Mouse (Mus musculus): ENCODE data around the gene B230118H07Rik. TPM values are rescaled to one million over a fixed set of nuclear protein-coding genes. Genes with fewer than 3 reads are reported as not detected.

The B230118H07Rik gene
- polyA plus RNA-seq, 2 experiments, result 4.8 to 21.3 TPM

DNA sequence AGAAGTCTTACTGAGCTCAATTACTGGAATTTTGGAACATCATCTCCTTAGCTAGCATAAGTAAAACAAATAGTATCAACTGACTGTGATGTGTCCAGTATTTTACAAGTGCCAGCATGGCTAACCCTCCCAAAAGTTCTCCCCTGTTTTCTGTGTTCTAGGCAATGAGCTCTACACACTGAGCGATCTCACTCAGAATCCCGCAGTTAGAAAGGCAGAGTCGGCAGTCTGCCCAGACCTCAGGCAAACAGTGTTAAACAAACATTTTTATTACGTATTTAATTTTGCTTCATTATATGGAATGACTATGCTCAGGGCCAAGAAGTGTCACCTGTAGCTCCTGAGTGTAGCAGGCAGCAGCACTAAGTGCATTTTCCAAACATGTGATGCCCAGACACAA lies 72.1 kb downstream of the B230118H07Rik start:
- Histone ChIP-seq H3K27ac (no peak overlapping the region), H3K4me3 (ENCODE audit: insufficient read depth in 1 of 2, low read depth in 2 of 2, low read length in 2 of 2) (no peak overlapping the region), H3K4me2 (ENCODE audit: low read depth) (no peak overlapping the region), H3K9me3 (ENCODE audit: control insufficient read depth, low read length) (no peaks in the 10 kb centered on the region), H3K4me1 (replicated peaks; ENCODE audit: control insufficient read depth in 2 of 2, insufficient read depth in 2 of 2, low read length in 1 of 2) (no peaks in the 10 kb centered on the region), H3K27me3 (ENCODE audit: control insufficient read depth, insufficient read depth, low read length) (no peaks in the 10 kb centered on the region), H3K36me3 (replicated peaks; ENCODE audit: control insufficient read depth, insufficient read depth, low read depth) (no peaks in the 10 kb centered on the region), H3K9ac (replicated peaks) (no peak overlapping the region)
- WGBS (ENCODE audit: insufficient replicate concordance), result 70% methylated on average over 4 of the region's 4 CpGs
- ATAC-seq (ENCODE audit: insufficient read depth) (no peak), DNase-seq (ENCODE audit: low read depth in 3 of 3, low spot score in 3 of 3) (no peak)
- TF ChIP-seq EP300 (IDR thresholded peaks at IDR 0.05; ENCODE audit: low read depth), result no peak
- no peak for TF ChIP-seq CTCF (IDR thresholded peaks at IDR 0.05; ENCODE audit: low read depth)

DNA sequence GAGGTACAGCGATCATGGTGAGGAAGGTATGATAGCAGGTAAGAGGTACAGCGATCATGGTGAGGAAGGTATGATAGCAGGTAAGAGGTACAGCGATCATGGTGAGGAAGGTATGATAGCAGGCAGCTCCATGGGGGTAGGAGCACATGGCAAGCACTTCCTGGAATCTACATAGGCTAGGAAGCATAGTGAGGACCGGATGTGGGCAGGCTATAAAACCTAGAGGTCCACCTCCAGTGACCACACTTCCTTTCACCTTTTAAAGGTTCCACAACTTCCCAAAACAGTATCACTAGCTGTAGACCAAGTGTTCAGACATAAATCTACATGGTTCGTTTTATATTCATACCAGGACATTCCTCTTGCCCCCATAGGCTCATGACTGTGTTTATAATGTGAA lies 80.1 kb downstream of the B230118H07Rik start:
- Histone ChIP-seq H3K4me3 (ENCODE audit: insufficient read depth in 1 of 2, low read depth in 2 of 2, low read length in 2 of 2) (no peak overlapping the region), H3K36me3 (replicated peaks; ENCODE audit: control insufficient read depth, insufficient read depth, low read depth) (no peaks in the 10 kb centered on the region), H3K9me3 (ENCODE audit: control insufficient read depth, low read length) (no peaks in the 10 kb centered on the region), H3K4me2 (ENCODE audit: low read depth) (no peak overlapping the region), H3K4me1 (replicated peaks; ENCODE audit: control insufficient read depth in 2 of 2, insufficient read depth in 2 of 2, low read length in 1 of 2) (no peaks in the 10 kb centered on the region), H3K27me3 (ENCODE audit: control insufficient read depth, insufficient read depth, low read length) (no peaks in the 10 kb centered on the region), H3K9ac (replicated peaks) (no peak overlapping the region), H3K27ac (no peak overlapping the region)
- WGBS (ENCODE audit: insufficient replicate concordance), result 63% methylated on average over 4 of the region's 5 CpGs
- ATAC-seq (ENCODE audit: insufficient read depth), result no peak
- TF ChIP-seq CTCF (IDR thresholded peaks at IDR 0.05; ENCODE audit: low read depth), result no peak
- no peak for TF ChIP-seq EP300 (IDR thresholded peaks at IDR 0.05; ENCODE audit: low read depth)
- no peak for DNase-seq (ENCODE audit: low read depth in 3 of 3, low spot score in 3 of 3)

DNA sequence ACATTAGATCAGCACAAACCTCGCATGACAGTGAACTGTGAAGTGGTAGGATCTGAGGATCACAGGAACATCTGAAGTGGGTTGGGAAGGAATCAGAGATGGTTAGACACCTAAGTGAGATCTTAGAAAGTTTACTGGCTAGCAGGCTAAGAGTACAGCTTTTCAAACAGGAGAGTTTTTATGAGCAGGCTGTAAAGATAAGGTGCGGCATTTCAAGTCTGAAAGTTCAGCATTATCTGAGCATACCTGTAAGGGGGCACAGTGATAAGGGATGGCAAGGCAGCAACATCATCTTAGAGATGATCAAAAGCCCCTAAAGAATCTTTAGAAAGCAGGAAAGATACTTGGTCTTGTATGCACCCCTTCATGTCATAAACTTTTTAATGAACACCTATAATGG lies 81.8 kb downstream of the B230118H07Rik start:
- Histone ChIP-seq H3K36me3 (replicated peaks; ENCODE audit: control insufficient read depth, insufficient read depth, low read depth) (no peaks in the 10 kb centered on the region), H3K4me3 (ENCODE audit: insufficient read depth in 1 of 2, low read depth in 2 of 2, low read length in 2 of 2) (no peak overlapping the region), H3K9me3 (ENCODE audit: control insufficient read depth, low read length) (no peaks in the 10 kb centered on the region), H3K9ac (replicated peaks) (no peak overlapping the region), H3K4me2 (ENCODE audit: low read depth) (no peak overlapping the region), H3K4me1 (replicated peaks; ENCODE audit: control insufficient read depth in 2 of 2, insufficient read depth in 2 of 2, low read length in 1 of 2) (no peaks in the 10 kb centered on the region), H3K27me3 (ENCODE audit: control insufficient read depth, insufficient read depth, low read length) (no peaks in the 10 kb centered on the region), H3K27ac (no peak overlapping the region)
- TF ChIP-seq EP300 (IDR thresholded peaks at IDR 0.05; ENCODE audit: low read depth) (no peak), CTCF (IDR thresholded peaks at IDR 0.05; ENCODE audit: low read depth) (no peak)
- 49% methylated on average over 2 of the region's 2 CpGs for WGBS (ENCODE audit: insufficient replicate concordance)
- DNase-seq (ENCODE audit: low read depth in 3 of 3, low spot score in 3 of 3), result no peak
- no peak for ATAC-seq (ENCODE audit: insufficient read depth)

DNA sequence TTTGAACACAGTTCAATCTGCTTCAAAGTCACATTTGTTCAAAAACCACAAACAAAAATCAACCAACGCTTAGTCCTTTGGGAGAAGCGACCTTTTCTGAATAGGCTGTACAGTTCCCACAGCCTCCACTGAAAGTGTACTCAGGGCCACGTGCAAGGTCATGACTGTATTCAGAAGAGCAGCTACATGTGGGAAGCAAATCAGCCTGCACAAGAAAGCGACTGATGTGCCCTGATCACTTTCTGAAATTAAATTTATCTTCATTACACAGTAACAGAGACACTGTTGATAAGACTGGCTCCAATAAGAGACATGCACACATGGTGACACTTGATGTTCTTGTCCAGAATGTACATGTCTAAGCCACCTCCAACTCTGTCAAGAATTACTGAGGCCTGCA lies 85.6 kb downstream of the B230118H07Rik start:
- no peaks in the 10 kb centered on the region for H3K9me3 ChIP-seq (ENCODE audit: control insufficient read depth, low read length)
- no peak overlapping the region for H3K4me3 ChIP-seq (ENCODE audit: insufficient read depth in 1 of 2, low read depth in 2 of 2, low read length in 2 of 2)
- TF ChIP-seq EP300 (IDR thresholded peaks at IDR 0.05; ENCODE audit: low read depth) (no peak), CTCF (IDR thresholded peaks at IDR 0.05; ENCODE audit: low read depth) (no peak)
- no peak for DNase-seq (ENCODE audit: low read depth in 3 of 3, low spot score in 3 of 3)
- no peak overlapping the region for H3K9ac ChIP-seq (replicated peaks)
- 51% methylated on average over 4 of the region's 4 CpGs for WGBS (ENCODE audit: insufficient replicate concordance)
- no peaks in the 10 kb centered on the region for H3K4me1 ChIP-seq (replicated peaks; ENCODE audit: control insufficient read depth in 2 of 2, insufficient read depth in 2 of 2, low read length in 1 of 2)
- H3K27ac ChIP-seq, result no peak overlapping the region
- no peaks in the 10 kb centered on the region for H3K36me3 ChIP-seq (replicated peaks; ENCODE audit: control insufficient read depth, insufficient read depth, low read depth)
- peak; percentile 61 for ATAC-seq (ENCODE audit: insufficient read depth)
- no peak overlapping the region for H3K4me2 ChIP-seq (ENCODE audit: low read depth)
- H3K27me3 ChIP-seq (ENCODE audit: control insufficient read depth, insufficient read depth, low read length), result no peaks in the 10 kb centered on the region

DNA sequence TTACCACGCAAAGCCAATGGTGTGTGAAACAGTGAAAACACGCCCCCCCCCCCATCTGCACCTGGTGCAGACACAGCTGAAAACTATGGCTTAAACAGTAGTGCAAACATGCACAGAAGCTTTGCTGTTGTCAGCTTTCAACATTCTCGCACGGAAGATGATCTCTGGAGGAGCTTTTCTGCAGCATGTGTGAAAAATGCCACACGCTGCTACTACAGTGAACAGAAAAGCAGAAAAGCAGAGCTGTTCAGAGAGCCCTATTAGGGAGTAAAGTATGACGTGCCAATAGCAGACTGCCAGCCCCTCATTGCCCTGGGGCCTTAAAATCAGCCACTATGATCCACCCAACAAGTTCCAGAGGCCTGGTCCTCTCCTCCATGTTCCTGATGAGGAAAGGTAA lies 86.1 kb downstream of the B230118H07Rik start:
- no peaks in the 10 kb centered on the region for H3K27me3 ChIP-seq (ENCODE audit: control insufficient read depth, insufficient read depth, low read length)
- no peaks in the 10 kb centered on the region for H3K36me3 ChIP-seq (replicated peaks; ENCODE audit: control insufficient read depth, insufficient read depth, low read depth)
- ATAC-seq (ENCODE audit: insufficient read depth) (no peak), DNase-seq (ENCODE audit: low read depth in 3 of 3, low spot score in 3 of 3) (no peak)
- H3K9ac ChIP-seq (replicated peaks), result no peak overlapping the region
- no peaks in the 10 kb centered on the region for H3K4me1 ChIP-seq (replicated peaks; ENCODE audit: control insufficient read depth in 2 of 2, insufficient read depth in 2 of 2, low read length in 1 of 2)
- WGBS (ENCODE audit: insufficient replicate concordance), result 68% methylated on average over 6 of the region's 6 CpGs
- H3K9me3 ChIP-seq (ENCODE audit: control insufficient read depth, low read length), result no peaks in the 10 kb centered on the region
- TF ChIP-seq EP300 (IDR thresholded peaks at IDR 0.05; ENCODE audit: low read depth), result no peak
- TF ChIP-seq CTCF (IDR thresholded peaks at IDR 0.05; ENCODE audit: low read depth), result no peak
- no peak overlapping the region for H3K4me2 ChIP-seq (ENCODE audit: low read depth)
- no peak overlapping the region for H3K27ac ChIP-seq
- no peak overlapping the region for H3K4me3 ChIP-seq (ENCODE audit: insufficient read depth in 1 of 2, low read depth in 2 of 2, low read length in 2 of 2)

Measured in liver, embryonic 14.5 days (tissue).